Mouse (Mus musculus): Measurements from ENCODE around the gene Hnrnph1.

GRCm38 (mm10) chr11:50391272-50391960 is 14.6 kb downstream of the Hnrnph1 start:
- TF ChIP-seq POLR2A (IDR thresholded peaks at IDR 0.05; ENCODE audit: low read depth, low read length) (no peak), CTCF (IDR thresholded peaks at IDR 0.05; ENCODE audit: extremely low read depth, insufficient read length, insufficient replicate concordance, low read depth, low read length) (no peak)

Data from small intestine, adult 2 months (tissue).